Mouse (Mus musculus): ENCODE data around the gene Gm20661. TPM values are rescaled to one million over a fixed set of nuclear protein-coding genes. Genes with fewer than 3 reads are reported as not detected.

The Gm20661 gene
- polyA plus RNA-seq, 1 experiment from 2014 or later: 0.49 TPM

GRCm38 (mm10) chr9:108020741-108021140 is 37.9 kb downstream of the Gm20661 start:
- Histone ChIP-seq H3K4me1 (ENCODE audit: control insufficient read depth, insufficient read depth, low read length) (no peaks in the 10 kb centered on the region), H3K27me3 (ENCODE audit: control insufficient read depth, insufficient read depth, low read length) (no peaks in the 10 kb centered on the region), H3K4me2 (ENCODE audit: low read length) (no peak overlapping the region), H3K27ac (replicated peaks; ENCODE audit: low read depth, low read length) (no peak overlapping the region), H3K4me3 (replicated peaks; ENCODE audit: low read depth, low read length) (no peak overlapping the region), H3K9ac (replicated peaks; ENCODE audit: low read length) (no peak overlapping the region), H3K36me3 (ENCODE audit: control insufficient read depth, insufficient read depth, low read length) (peaks cover 22% of the 10 kb centered on the region), H3K9me3 (ENCODE audit: control insufficient read depth, low read length) (no peaks in the 10 kb centered on the region)
- WGBS: 96% methylated on average over 1 of the region's 1 CpGs
- ATAC-seq (ENCODE audit: low FRiP score, low TSS enrichment) (no peak), DNase-seq (no peak)

- DNase-seq (no peak), ATAC-seq (ENCODE audit: low FRiP score, low TSS enrichment) (no peak)
- H3K27me3 ChIP-seq (ENCODE audit: control insufficient read depth, insufficient read depth, low read length): no peaks in the 10 kb centered on the region
- no peak overlapping the region for H3K27ac ChIP-seq (replicated peaks; ENCODE audit: low read depth, low read length)
- no peaks in the 10 kb centered on the region for H3K4me1 ChIP-seq (ENCODE audit: control insufficient read depth, insufficient read depth, low read length)
- 92% methylated on average over 3 of the region's 3 CpGs for WGBS
- H3K36me3 ChIP-seq (ENCODE audit: control insufficient read depth, insufficient read depth, low read length): peaks cover 38% of the 10 kb centered on the region
- no peak overlapping the region for H3K4me2 ChIP-seq (ENCODE audit: low read length)
- H3K9ac ChIP-seq (replicated peaks; ENCODE audit: low read length): no peak overlapping the region
- H3K4me3 ChIP-seq (replicated peaks; ENCODE audit: low read depth, low read length): no peak overlapping the region
- no peaks in the 10 kb centered on the region for H3K9me3 ChIP-seq (ENCODE audit: control insufficient read depth, low read length)
Measured at GRCm38 (mm10) chr9:108023216-108023615, 40.4 kb downstream of the Gm20661 start.

GRCm38 (mm10) chr9:108026584-108026983 is 43.7 kb downstream of the Gm20661 start:
- Histone ChIP-seq H3K27ac (replicated peaks; ENCODE audit: low read depth, low read length) (no peak overlapping the region), H3K4me2 (ENCODE audit: low read length) (no peak overlapping the region), H3K36me3 (ENCODE audit: control insufficient read depth, insufficient read depth, low read length) (peaks cover 43% of the 10 kb centered on the region), H3K4me1 (ENCODE audit: control insufficient read depth, insufficient read depth, low read length) (no peaks in the 10 kb centered on the region), H3K4me3 (replicated peaks; ENCODE audit: low read depth, low read length) (no peak overlapping the region), H3K27me3 (ENCODE audit: control insufficient read depth, insufficient read depth, low read length) (no peaks in the 10 kb centered on the region), H3K9ac (replicated peaks; ENCODE audit: low read length) (no peak overlapping the region), H3K9me3 (ENCODE audit: control insufficient read depth, low read length) (no peaks in the 10 kb centered on the region)
- no peak for DNase-seq
- ATAC-seq (ENCODE audit: low FRiP score, low TSS enrichment): no peak
- 91% methylated on average over 3 of the region's 3 CpGs for WGBS

GRCm38 (mm10) chr9:108027867-108028266 is 45.0 kb downstream of the Gm20661 start:
- Histone ChIP-seq H3K27me3 (ENCODE audit: control insufficient read depth, insufficient read depth, low read length) (no peaks in the 10 kb centered on the region), H3K27ac (replicated peaks; ENCODE audit: low read depth, low read length) (no peak overlapping the region), H3K4me3 (replicated peaks; ENCODE audit: low read depth, low read length) (no peak overlapping the region), H3K9ac (replicated peaks; ENCODE audit: low read length) (no peak overlapping the region), H3K4me2 (ENCODE audit: low read length) (no peak overlapping the region), H3K4me1 (ENCODE audit: control insufficient read depth, insufficient read depth, low read length) (no peaks in the 10 kb centered on the region), H3K9me3 (ENCODE audit: control insufficient read depth, low read length) (no peaks in the 10 kb centered on the region), H3K36me3 (ENCODE audit: control insufficient read depth, insufficient read depth, low read length) (peaks cover 51% of the 10 kb centered on the region)
- DNase-seq (no peak), ATAC-seq (ENCODE audit: low FRiP score, low TSS enrichment) (no peak)
- WGBS: 99% methylated on average over 3 of the region's 3 CpGs

GRCm38 (mm10) chr9:108032126-108032525 is 49.3 kb downstream of the Gm20661 start:
- Histone ChIP-seq H3K4me3 (replicated peaks; ENCODE audit: low read depth, low read length) (no peak overlapping the region), H3K9me3 (ENCODE audit: control insufficient read depth, low read length) (no peaks in the 10 kb centered on the region), H3K4me2 (ENCODE audit: low read length) (no peak overlapping the region), H3K9ac (replicated peaks; ENCODE audit: low read length) (no peak overlapping the region), H3K27ac (replicated peaks; ENCODE audit: low read depth, low read length) (no peak overlapping the region), H3K4me1 (ENCODE audit: control insufficient read depth, insufficient read depth, low read length) (no peaks in the 10 kb centered on the region), H3K36me3 (ENCODE audit: control insufficient read depth, insufficient read depth, low read length) (peaks cover 55% of the 10 kb centered on the region), H3K27me3 (ENCODE audit: control insufficient read depth, insufficient read depth, low read length) (no peaks in the 10 kb centered on the region)
- WGBS: 94% methylated on average over 5 of the region's 5 CpGs
- no peak for ATAC-seq (ENCODE audit: low FRiP score, low TSS enrichment)
- no peak for DNase-seq

- WGBS: 90% methylated on average over 2 of the region's 2 CpGs
- no peaks in the 10 kb centered on the region for H3K9me3 ChIP-seq (ENCODE audit: control insufficient read depth, low read length)
- H3K4me1 ChIP-seq (ENCODE audit: control insufficient read depth, insufficient read depth, low read length): no peaks in the 10 kb centered on the region
- H3K27me3 ChIP-seq (ENCODE audit: control insufficient read depth, insufficient read depth, low read length): no peaks in the 10 kb centered on the region
- H3K36me3 ChIP-seq (ENCODE audit: control insufficient read depth, insufficient read depth, low read length): peaks cover 63% of the 10 kb centered on the region
- H3K9ac ChIP-seq (replicated peaks; ENCODE audit: low read length): no peak overlapping the region
- ATAC-seq (ENCODE audit: low FRiP score, low TSS enrichment) (no peak), DNase-seq (no peak)
- no peak overlapping the region for H3K4me2 ChIP-seq (ENCODE audit: low read length)
- H3K4me3 ChIP-seq (replicated peaks; ENCODE audit: low read depth, low read length): no peak overlapping the region
- H3K27ac ChIP-seq (replicated peaks; ENCODE audit: low read depth, low read length): no peak overlapping the region
Measured at GRCm38 (mm10) chr9:108035331-108036156, 52.7 kb downstream of the Gm20661 start.

Other genes starting within 250 kb of the Gm20661 start
- gene Rbm5, start 212.1 kb upstream of the Gm20661 start, polyA plus RNA-seq (2014; fragmentation: Nextera tagmentation; extraction: Ambion mirVana): 190 and 241 TPM in 2 replicates
- gene Rbm6, start 109.8 kb upstream of the Gm20661 start, polyA plus RNA-seq (2014; fragmentation: Nextera tagmentation; extraction: Ambion mirVana): 72.6 and 95.5 TPM in 2 replicates
- 21.8 and 25.5 TPM in 2 replicates for gene Mon1a, start 94.9 kb upstream of the Gm20661 start, polyA plus RNA-seq (2014; fragmentation: Nextera tagmentation; extraction: Ambion mirVana)
- gene Mst1r, start 76.2 kb upstream of the Gm20661 start, polyA plus RNA-seq (2014; fragmentation: Nextera tagmentation; extraction: Ambion mirVana): 0.58 and 0.82 TPM in 2 replicates
- not detected in 2 replicates for gene Actl11, start 54.6 kb upstream of the Gm20661 start, polyA plus RNA-seq (2014; fragmentation: Nextera tagmentation; extraction: Ambion mirVana)
- gene Camkv, start 47.4 kb upstream of the Gm20661 start, polyA plus RNA-seq (2014; fragmentation: Nextera tagmentation; extraction: Ambion mirVana): 16.7 and 26.1 TPM in 2 replicates
- gene Traip, start 32.9 kb upstream of the Gm20661 start, polyA plus RNA-seq (2014; fragmentation: Nextera tagmentation; extraction: Ambion mirVana): 10.3 and 10.4 TPM in 2 replicates
- gene Uba7, start 7.6 kb upstream of the Gm20661 start, polyA plus RNA-seq (2014; fragmentation: Nextera tagmentation; extraction: Ambion mirVana): 2.6 and 5.0 TPM in 2 replicates
- 12.1 and 13.3 TPM in 2 replicates for gene Inka1, start 2.8 kb downstream of the Gm20661 start, polyA plus RNA-seq (2014; fragmentation: Nextera tagmentation; extraction: Ambion mirVana)
- 1.1 and 1.2 TPM in 2 replicates for gene Cdhr4, start 9.4 kb downstream of the Gm20661 start, polyA plus RNA-seq (2014; fragmentation: Nextera tagmentation; extraction: Ambion mirVana)
- 0.72 TPM in 1 of 2 replicates, not detected in the other for gene Gm20662, start 13.3 kb downstream of the Gm20661 start, polyA plus RNA-seq (2014; fragmentation: Nextera tagmentation; extraction: Ambion mirVana)
- 61.1 and 64.4 TPM in 2 replicates for gene Ip6k1, start 19.4 kb downstream of the Gm20661 start, polyA plus RNA-seq (2014; fragmentation: Nextera tagmentation; extraction: Ambion mirVana)
- gene Gmppb, start 66.2 kb downstream of the Gm20661 start, polyA plus RNA-seq (2014; fragmentation: Nextera tagmentation; extraction: Ambion mirVana): 14.0 and 16.7 TPM in 2 replicates
- 2.4 and 3.5 TPM in 2 replicates for gene Amigo3, start 70.1 kb downstream of the Gm20661 start, polyA plus RNA-seq (2014; fragmentation: Nextera tagmentation; extraction: Ambion mirVana)
- not detected in 2 replicates for gene Mst1, start 97.4 kb downstream of the Gm20661 start, polyA plus RNA-seq (2014; fragmentation: Nextera tagmentation; extraction: Ambion mirVana)
- gene Rnf123, start 100.3 kb downstream of the Gm20661 start, polyA plus RNA-seq (2014; fragmentation: Nextera tagmentation; extraction: Ambion mirVana): 54.8 and 56.2 TPM in 2 replicates
- gene Apeh, start 111.5 kb downstream of the Gm20661 start, polyA plus RNA-seq (2014; fragmentation: Nextera tagmentation; extraction: Ambion mirVana): 38.0 and 43.8 TPM in 2 replicates
- gene Bsn, start 207.3 kb downstream of the Gm20661 start, polyA plus RNA-seq (2014; fragmentation: Nextera tagmentation; extraction: Ambion mirVana): 14.2 and 14.7 TPM in 2 replicates

Measured in midbrain, embryonic 14.5 days (tissue).